Mouse (Mus musculus): ENCODE measurements at regions not wholly inside any gene's neighbourhood (a gene's known extent, or its start where the extent isn't known, plus 50 kb on each side); places are given as distances from the start of the nearest gene placed in this dataset.

DNA sequence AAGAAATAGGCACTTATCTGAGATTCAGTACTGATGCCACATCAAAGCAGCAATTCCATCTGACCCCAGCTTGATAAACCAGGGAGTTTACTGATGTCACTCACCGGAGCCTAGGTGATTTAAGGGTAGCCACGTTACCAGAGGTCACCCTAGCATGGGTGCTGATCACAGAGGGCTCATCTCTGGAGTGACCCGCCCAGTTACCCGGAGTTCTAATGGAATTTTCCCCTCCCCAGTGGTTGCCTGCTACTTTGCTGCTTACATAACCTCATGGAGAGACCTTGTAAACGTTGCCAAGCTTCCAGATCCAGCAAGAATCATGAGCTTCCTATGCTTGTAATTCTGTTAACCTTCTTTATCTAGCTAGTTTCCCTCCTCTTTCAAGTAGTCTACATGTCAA, 125.8 kb upstream of the Slc16a7 start:
- no peaks in the 10 kb centered on the region for H3K79me2 ChIP-seq (ENCODE audit: control insufficient read depth, insufficient read depth, low read length, poor library complexity)
- TF ChIP-seq CTCF (IDR thresholded peaks at IDR 0.05 in 2 of 3, conservative IDR thresholded peaks at IDR 0.05 in 1 of 3; ENCODE audit: control insufficient read depth in 1 of 3, insufficient read depth in 1 of 3, low read depth in 2 of 3, low read length in 3 of 3, poor library complexity in 1 of 3, severe bottlenecking in 1 of 3) (no peak), MAFK (IDR thresholded peaks at IDR 0.05; ENCODE audit: borderline replicate concordance, low read depth, low read length) (no peak)
- no peaks in the 10 kb centered on the region for H3K36me3 ChIP-seq (ENCODE audit: control insufficient read depth in 1 of 2, insufficient read depth in 2 of 2, low read length in 2 of 2)
- no peak overlapping the region for H3K9ac ChIP-seq (ENCODE audit: control insufficient read depth, low read depth, low read length, poor library complexity, severe bottlenecking)
- H3K4me3 ChIP-seq (ENCODE audit: control insufficient read depth in 1 of 2, insufficient read depth in 1 of 2, low read depth in 2 of 2, low read length in 2 of 2): no peak overlapping the region
- H3K27me3 ChIP-seq (ENCODE audit: control insufficient read depth in 1 of 2, insufficient read depth in 2 of 2, low read length in 2 of 2): no peaks in the 10 kb centered on the region
- no peak for DNase-seq (ENCODE audit: low read depth, low spot score)
- H3K4me1 ChIP-seq (ENCODE audit: control insufficient read depth in 1 of 2, insufficient read depth in 2 of 2, low read length in 2 of 2): no peaks in the 10 kb centered on the region
- no peak overlapping the region for H3K27ac ChIP-seq (ENCODE audit: control insufficient read depth, low read depth, low read length)
- H3K9me3 ChIP-seq (replicated peaks; ENCODE audit: insufficient read depth, low read length): no peaks in the 10 kb centered on the region

DNA sequence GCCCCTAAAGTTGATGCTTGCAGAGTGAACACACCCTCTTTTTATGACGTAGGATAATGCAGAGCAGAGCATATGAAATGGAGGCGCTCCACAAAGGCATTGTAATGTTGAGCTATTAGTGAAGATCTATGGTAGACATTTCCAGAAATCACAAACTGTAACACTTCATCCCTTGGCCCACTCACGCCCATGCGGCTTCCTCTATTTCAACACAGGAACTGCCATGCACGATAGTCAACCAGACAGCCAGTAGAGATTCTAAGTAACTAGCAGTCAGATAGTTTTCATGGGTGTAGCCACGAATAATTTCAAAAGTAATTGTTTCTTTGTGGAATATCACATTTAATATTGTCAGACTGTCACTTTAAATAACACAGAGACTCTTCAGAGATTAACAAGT, 141.6 kb upstream of the Slc16a7 start:
- DNase-seq (ENCODE audit: low read depth, low spot score): no peak
- Histone ChIP-seq H3K9me3 (replicated peaks; ENCODE audit: insufficient read depth, low read length) (no peaks in the 10 kb centered on the region), H3K27ac (ENCODE audit: control insufficient read depth, low read depth, low read length) (no peak overlapping the region)

DNA sequence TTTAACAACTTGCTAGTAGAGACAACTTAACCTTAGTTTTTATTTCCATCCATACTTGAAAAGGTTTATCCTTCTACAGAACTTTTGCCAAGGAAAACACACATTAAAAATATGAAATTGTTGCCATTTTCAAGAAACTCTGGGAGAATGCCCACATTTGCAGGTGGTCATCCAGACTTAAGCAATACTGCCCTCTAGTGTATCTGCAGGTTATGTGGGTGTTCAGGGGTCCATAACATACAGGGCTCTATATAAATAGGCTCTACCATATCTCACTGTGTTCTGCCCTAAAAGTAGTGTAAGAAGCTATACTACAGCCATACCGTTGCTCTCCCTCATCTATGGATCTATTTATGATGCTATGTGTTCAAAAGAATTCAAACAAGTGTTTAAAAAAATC, 149.1 kb upstream of the Slc16a7 start:
- H3K36me3 ChIP-seq (ENCODE audit: control insufficient read depth in 1 of 2, insufficient read depth in 2 of 2, low read length in 2 of 2): no peaks in the 10 kb centered on the region
- no peak overlapping the region for H3K27ac ChIP-seq (ENCODE audit: control insufficient read depth, low read depth, low read length)
- H3K9ac ChIP-seq (ENCODE audit: control insufficient read depth, low read depth, low read length, poor library complexity, severe bottlenecking): no peak overlapping the region
- H3K27me3 ChIP-seq (ENCODE audit: control insufficient read depth in 1 of 2, insufficient read depth in 2 of 2, low read length in 2 of 2): no peaks in the 10 kb centered on the region
- H3K4me1 ChIP-seq (ENCODE audit: control insufficient read depth in 1 of 2, insufficient read depth in 2 of 2, low read length in 2 of 2): no peaks in the 10 kb centered on the region
- TF ChIP-seq USF2 (IDR thresholded peaks at IDR 0.05; ENCODE audit: borderline replicate concordance in 1 of 2, insufficient read depth in 1 of 2, low read depth in 1 of 2, low read length in 2 of 2) (no peak), RAD21 (IDR thresholded peaks at IDR 0.05; ENCODE audit: low read depth, low read length) (peak; percentile 31), HCFC1 (IDR thresholded peaks at IDR 0.05; ENCODE audit: low read depth, low read length) (no peak), SMC3 (IDR thresholded peaks at IDR 0.05; ENCODE audit: low read depth, low read length) (no peak), CTCF (IDR thresholded peaks at IDR 0.05 in 2 of 3, conservative IDR thresholded peaks at IDR 0.05 in 1 of 3; ENCODE audit: control insufficient read depth in 1 of 3, insufficient read depth in 1 of 3, low read depth in 2 of 3, low read length in 3 of 3, poor library complexity in 1 of 3, severe bottlenecking in 1 of 3) (peak in 2 of 3 experiments; percentile 15 to 23; a peak in 3 of 6 replicates), GABPA (IDR thresholded peaks at IDR 0.05; ENCODE audit: low read depth, low read length) (no peak)
- DNase-seq (ENCODE audit: low read depth, low spot score): peak; percentile 9
- H3K4me3 ChIP-seq (ENCODE audit: control insufficient read depth in 1 of 2, insufficient read depth in 1 of 2, low read depth in 2 of 2, low read length in 2 of 2): no peak overlapping the region
- H3K79me2 ChIP-seq (ENCODE audit: control insufficient read depth, insufficient read depth, low read length, poor library complexity): no peaks in the 10 kb centered on the region
- H3K9me3 ChIP-seq (replicated peaks; ENCODE audit: insufficient read depth, low read length): no peaks in the 10 kb centered on the region

More for the DNA sequence above, 141.6 kb upstream of the Slc16a7 start:
- Histone ChIP-seq H3K9ac (ENCODE audit: control insufficient read depth, low read depth, low read length, poor library complexity, severe bottlenecking) (no peak overlapping the region), H3K79me2 (ENCODE audit: control insufficient read depth, insufficient read depth, low read length, poor library complexity) (no peaks in the 10 kb centered on the region), H3K4me1 (ENCODE audit: control insufficient read depth in 1 of 2, insufficient read depth in 2 of 2, low read length in 2 of 2) (no peaks in the 10 kb centered on the region), H3K27me3 (ENCODE audit: control insufficient read depth in 1 of 2, insufficient read depth in 2 of 2, low read length in 2 of 2) (no peaks in the 10 kb centered on the region), H3K4me3 (ENCODE audit: control insufficient read depth in 1 of 2, insufficient read depth in 1 of 2, low read depth in 2 of 2, low read length in 2 of 2) (no peak overlapping the region), H3K36me3 (ENCODE audit: control insufficient read depth in 1 of 2, insufficient read depth in 2 of 2, low read length in 2 of 2) (no peaks in the 10 kb centered on the region)
- TF ChIP-seq POLR2AphosphoS2 (IDR thresholded peaks at IDR 0.05; ENCODE audit: low read length) (no peak), ZKSCAN1 (IDR thresholded peaks at IDR 0.05; ENCODE audit: low read depth, low read length) (no peak), RCOR1 (IDR thresholded peaks at IDR 0.05; ENCODE audit: low read depth, low read length) (no peak), ZC3H11A (IDR thresholded peaks at IDR 0.05; ENCODE audit: low read depth, low read length) (no peak), MYC (IDR thresholded peaks at IDR 0.05; ENCODE audit: low read depth, low read length) (no peak), USF1 (IDR thresholded peaks at IDR 0.05; ENCODE audit: low read depth, low read length) (no peak), GABPA (IDR thresholded peaks at IDR 0.05; ENCODE audit: low read depth, low read length) (no peak), SMC3 (IDR thresholded peaks at IDR 0.05; ENCODE audit: low read depth, low read length) (no peak), ZMIZ1 (IDR thresholded peaks at IDR 0.05; ENCODE audit: low read depth, low read length) (no peak), CHD1 (IDR thresholded peaks at IDR 0.05; ENCODE audit: low read depth, low read length) (no peak), ZNF384 (IDR thresholded peaks at IDR 0.05; ENCODE audit: low read depth, low read length) (no peak), POLR2AphosphoS5 (IDR thresholded peaks at IDR 0.05; ENCODE audit: borderline replicate concordance, low read depth, low read length) (no peak)
